Mouse (Mus musculus) hindbrain, embryonic 11.5 days (tissue): Measurements from ENCODE around the gene Hist1h2bj. TPM values are rescaled to one million over a fixed set of nuclear protein-coding genes. Genes with fewer than 3 reads are reported as not detected.
"Not testable (repeated sequence)": the region's sequence is repeated elsewhere in the genome, so short reads cannot be mapped to it uniquely, and the experiment has no call there.

ENCODE experiments used
- ATAC-seq: fragments of 200-750 bp; cut with Nextera tagmentation; 2 replicates; pipeline ENCODE4 v1.8.0; 2017; ENCODE audit warnings: mild to moderate bottlenecking, moderate TSS enrichment, moderate library complexity; ENCODE audit not compliant: low FRiP score
- DNase-seq: peaks from one replicate; pipeline ENCODE4 v3.0.0-alpha.2; 2015; ENCODE audit warnings: low spot score
- H3K27ac ChIP-seq: fragments of 300-500 bp; sonication (generic); 2 replicates; pipeline ENCODE4 v1.5.1; 2014; ENCODE audit warnings: mild to moderate bottlenecking, low read depth, low read length
- H3K27me3 ChIP-seq: fragments of 300-500 bp; sonication (generic); 2 replicates; pipeline ENCODE4 v1.6.1; 2014; ENCODE audit warnings: mild to moderate bottlenecking, low read length, moderate library complexity, mixed read lengths; ENCODE audit not compliant: control insufficient read depth, insufficient read depth
- H3K36me3 ChIP-seq: fragments of 300-500 bp; sonication (generic); 2 replicates; pipeline ENCODE4 v1.6.1; 2014; ENCODE audit warnings: mild to moderate bottlenecking, low read length, moderate library complexity, mixed read lengths; ENCODE audit not compliant: control insufficient read depth, insufficient read depth
- H3K4me1 ChIP-seq: fragments of 300-500 bp; sonication (generic); replicated peaks from 2 replicates; pipeline ENCODE4 v1.6.1; 2014; ENCODE audit warnings: low read length, mixed read lengths; ENCODE audit not compliant: control insufficient read depth, insufficient read depth
- H3K4me2 ChIP-seq: fragments of 300-500 bp; sonication (generic); replicated peaks from 2 replicates; pipeline ENCODE4 v1.6.1; 2014; ENCODE audit warnings: mild to moderate bottlenecking, low read depth, low read length
- H3K4me3 ChIP-seq: fragments of 300-500 bp; sonication (generic); 2 replicates; pipeline ENCODE4 v1.5.1; 2014; ENCODE audit warnings: low read depth, low read length
- H3K9ac ChIP-seq: fragments of 300-500 bp; sonication (generic); 2 replicates; pipeline ENCODE4 v1.6.1; 2014; ENCODE audit warnings: low read depth, low read length
- H3K9me3 ChIP-seq: fragments of 300-500 bp; sonication (generic); 2 replicates; pipeline ENCODE4 v1.6.1; 2016; ENCODE audit warnings: low read length; ENCODE audit not compliant: control insufficient read depth
- WGBS: fragments of 180-500 bp; shearing (Covaris S2); extraction: QIAGEN DNeasy Blood & Tissue Kit; methylation state at CpG from one replicate; pipeline ENCODE4 v1.1.7; 2014; 5-methylcytosine and 5-hydroxymethylcytosine counted together
- polyA plus RNA-seq: library from polyadenylated mRNA; unstranded; fragments of >200 nt; fragmentation: Nextera tagmentation; extraction: Ambion mirVana; gene quantifications from 2 replicates; pipeline ENCODE4 v1.2.1, GENCODE M21; 2014

Hist1h2bj gene
- polyA plus RNA-seq, 1 experiment from 2014 or later: 15.2 TPM

DNA sequence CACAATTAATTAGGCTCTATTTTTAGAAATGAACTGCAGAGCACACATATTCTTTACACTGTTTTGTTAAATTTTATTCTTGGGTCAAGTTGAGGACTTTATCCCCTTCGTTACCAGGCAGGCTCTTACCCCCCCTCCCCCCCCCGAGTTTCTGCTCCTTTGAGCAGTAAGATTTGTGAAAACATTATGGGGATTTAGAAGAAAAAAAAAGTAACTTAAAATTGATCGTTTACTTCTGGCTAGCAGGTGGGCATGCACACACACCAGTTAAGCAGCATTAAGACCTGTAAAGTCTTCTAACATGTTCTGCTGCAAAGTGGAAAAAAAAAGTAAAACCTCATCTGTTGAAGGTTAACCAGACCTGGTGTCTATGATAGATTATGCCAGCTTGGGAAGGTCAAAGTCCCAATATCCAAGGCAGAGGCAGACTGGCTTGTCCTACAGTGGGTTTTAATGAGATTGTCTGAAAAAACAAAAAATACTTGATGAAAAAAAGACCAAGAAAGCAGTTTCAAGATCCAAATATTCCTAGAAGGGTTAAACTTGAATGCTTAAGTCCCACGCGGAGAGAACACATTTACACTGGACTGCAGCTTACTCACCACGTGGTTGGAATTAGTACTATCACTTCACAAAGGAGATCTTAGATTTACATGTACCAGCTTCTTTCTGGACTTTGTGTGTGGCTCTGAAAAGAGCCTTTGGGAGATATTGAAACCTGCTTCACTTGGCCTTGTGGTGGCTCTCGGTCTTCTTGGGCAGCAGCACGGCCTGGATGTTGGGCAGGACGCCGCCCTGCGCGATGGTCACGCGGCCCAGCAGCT is 8.4 kb upstream of the Hist1h2bj start:
- peak overlapping the region; percentile 31 for H3K4me3 ChIP-seq
- peak overlapping the region; percentile 41 for H3K4me2 ChIP-seq
- H3K4me1 ChIP-seq: 0 out of 2 replicates have a peak, but pooled peaks cover 2% of the 10 kb centered on the region
- H3K27ac ChIP-seq: peak overlapping the region; percentile 66
- no peaks in the 10 kb centered on the region for H3K27me3 ChIP-seq
- no peak; the same call in 1 of the 2 replicates for ATAC-seq
- WGBS: 1% methylated on average over 13 of the region's 14 CpGs
- peak; percentile 57 for DNase-seq
- no peaks in the 10 kb centered on the region for H3K9me3 ChIP-seq
- no peaks in the 10 kb centered on the region for H3K36me3 ChIP-seq
- peak overlapping the region; percentile 49 for H3K9ac ChIP-seq

DNA sequence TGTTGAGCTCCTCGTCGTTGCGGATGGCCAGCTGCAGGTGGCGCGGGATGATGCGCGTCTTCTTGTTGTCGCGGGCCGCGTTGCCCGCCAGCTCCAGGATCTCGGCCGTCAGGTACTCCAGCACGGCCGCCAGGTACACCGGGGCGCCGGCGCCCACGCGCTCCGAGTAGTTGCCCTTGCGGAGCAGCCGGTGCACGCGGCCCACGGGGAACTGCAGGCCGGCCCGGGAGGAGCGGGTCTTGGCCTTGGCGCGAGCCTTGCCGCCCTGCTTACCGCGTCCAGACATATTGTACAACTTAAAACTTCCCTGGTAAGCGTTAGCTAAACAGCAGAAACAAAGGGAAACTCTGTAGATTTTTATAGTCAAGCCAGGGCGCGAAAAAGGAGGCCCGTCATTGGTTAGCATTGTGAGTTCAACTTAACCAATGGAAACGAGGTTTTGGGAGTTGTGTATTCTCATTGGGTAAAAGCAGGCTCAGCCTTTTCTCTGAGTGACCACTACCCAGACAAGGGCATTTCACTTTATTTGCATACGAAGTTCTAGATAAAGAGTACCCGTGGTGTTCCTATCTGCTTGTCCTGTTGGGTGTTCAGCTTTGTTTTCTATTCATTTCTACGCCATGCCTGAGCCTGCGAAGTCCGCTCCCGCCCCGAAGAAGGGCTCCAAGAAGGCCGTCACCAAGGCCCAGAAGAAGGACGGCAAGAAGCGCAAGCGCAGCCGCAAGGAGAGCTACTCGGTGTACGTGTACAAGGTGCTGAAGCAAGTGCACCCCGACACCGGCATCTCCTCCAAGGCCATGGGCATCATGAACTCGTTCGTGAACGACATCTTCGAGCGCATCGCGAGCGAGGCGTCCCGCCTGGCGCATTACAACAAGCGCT is 7.5 kb upstream of the Hist1h2bj start, which contains the start of the genes Hist1h2ah and Hist1h2bk:
TSS of gene Hist1h2ah (minus strand) at position 302 of the 882 bp plus-strand sequence.
TSS of gene Hist1h2bk (plus strand) at position 604 of the 882 bp plus-strand sequence.
- Histone ChIP-seq H3K9ac (peak within 1 kb of the TSS; percentile 59), H3K4me3 (peak within 1 kb of the TSS; percentile 38), H3K27ac (peak within 1 kb of the TSS; percentile 88), H3K4me2 (peak within 1 kb of the TSS; percentile 60)
- H3K36me3 ChIP-seq, H3K4me1 ChIP-seq, H3K9me3 ChIP-seq, H3K27me3 ChIP-seq: not testable (repeated sequence)
- ATAC-seq: peak; percentile 99
- 0% methylated on average over 23 of the region's 69 CpGs for WGBS
- peak; percentile 87 for DNase-seq

DNA sequence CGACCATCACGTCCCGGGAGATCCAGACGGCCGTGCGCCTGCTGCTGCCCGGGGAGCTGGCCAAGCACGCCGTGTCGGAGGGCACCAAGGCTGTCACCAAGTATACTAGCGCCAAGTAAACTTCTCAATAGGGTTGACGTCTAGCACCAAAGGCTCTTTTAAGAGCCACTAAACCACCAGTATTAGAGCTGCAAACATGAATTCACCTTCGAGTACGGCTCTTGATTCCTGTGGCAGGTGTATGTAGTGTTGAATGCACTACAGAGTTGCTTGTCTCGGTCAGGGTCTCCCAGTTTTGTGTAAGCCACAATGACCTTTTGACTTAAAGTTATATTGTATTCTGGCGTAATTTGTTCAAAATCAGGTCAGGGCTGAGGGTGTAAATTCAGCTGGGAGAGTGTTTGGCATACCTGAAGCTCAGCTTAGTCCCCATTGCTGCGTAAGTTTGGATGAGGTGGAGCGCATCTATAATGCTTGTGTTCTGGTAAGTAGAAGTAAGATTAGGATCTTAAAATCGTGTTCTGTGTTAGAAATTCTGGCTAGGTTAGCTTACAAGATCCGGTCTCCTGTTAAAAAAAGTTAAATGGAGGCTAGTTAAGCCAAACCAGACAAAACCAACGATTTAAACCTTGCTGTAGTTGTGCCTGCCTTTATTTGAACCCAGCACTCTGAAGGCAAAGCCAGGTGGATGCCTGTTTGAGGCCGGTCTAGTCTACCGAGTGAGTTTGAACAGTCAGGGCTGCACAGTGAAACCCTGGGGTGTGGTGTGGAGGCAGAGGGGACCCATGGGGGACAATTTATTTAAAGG is 6.7 kb upstream of the Hist1h2bj start:
- Histone ChIP-seq H3K36me3 (no peaks in the 10 kb centered on the region), H3K27ac (peak overlapping the region; percentile 88), H3K9ac (peak overlapping the region; percentile 59), H3K4me2 (peak overlapping the region; percentile 60), H3K4me1 (0 out of 2 replicates have a peak, but pooled peaks cover 2% of the 10 kb centered on the region), H3K9me3 (no peaks in the 10 kb centered on the region), H3K4me3 (peak overlapping the region; percentile 38), H3K27me3 (no peaks in the 10 kb centered on the region)
- DNase-seq: peak; percentile 60
- 3% methylated on average over 16 of the region's 23 CpGs for WGBS
- peak; percentile 22; the same call in 1 of the 2 replicates for ATAC-seq

DNA sequence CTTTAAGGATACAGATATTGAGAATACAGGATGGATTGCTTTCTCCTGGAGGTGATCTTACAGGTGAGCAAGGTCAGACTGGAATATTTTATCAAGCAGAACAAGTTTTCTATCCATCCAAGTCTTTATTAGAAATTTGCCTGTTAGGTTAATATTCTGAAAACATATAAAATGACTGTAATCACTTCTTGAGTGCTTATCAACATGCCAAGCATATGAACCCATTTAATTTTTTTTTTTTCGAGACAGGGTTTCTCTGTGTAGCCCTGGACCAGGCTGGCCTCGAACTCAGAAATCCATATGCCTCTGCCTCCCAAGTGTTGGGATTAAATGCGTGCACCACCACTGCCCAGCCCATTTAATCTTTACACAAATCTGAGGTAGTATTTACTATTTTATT is 6.0 kb upstream of the Hist1h2bj start:
- Histone ChIP-seq H3K4me2 (peak overlapping the region; percentile 60), H3K27me3 (no peaks in the 10 kb centered on the region), H3K9me3 (no peaks in the 10 kb centered on the region), H3K4me1 (0 out of 2 replicates have a peak, but pooled peaks cover 2% of the 10 kb centered on the region), H3K4me3 (peak overlapping the region; percentile 38; the same call in 1 of the 2 replicates), H3K27ac (peak overlapping the region; percentile 88), H3K36me3 (no peaks in the 10 kb centered on the region), H3K9ac (peak overlapping the region; percentile 59)
- DNase-seq: no peak
- no peak for ATAC-seq
- 64% methylated on average over 3 of the region's 3 CpGs for WGBS

DNA sequence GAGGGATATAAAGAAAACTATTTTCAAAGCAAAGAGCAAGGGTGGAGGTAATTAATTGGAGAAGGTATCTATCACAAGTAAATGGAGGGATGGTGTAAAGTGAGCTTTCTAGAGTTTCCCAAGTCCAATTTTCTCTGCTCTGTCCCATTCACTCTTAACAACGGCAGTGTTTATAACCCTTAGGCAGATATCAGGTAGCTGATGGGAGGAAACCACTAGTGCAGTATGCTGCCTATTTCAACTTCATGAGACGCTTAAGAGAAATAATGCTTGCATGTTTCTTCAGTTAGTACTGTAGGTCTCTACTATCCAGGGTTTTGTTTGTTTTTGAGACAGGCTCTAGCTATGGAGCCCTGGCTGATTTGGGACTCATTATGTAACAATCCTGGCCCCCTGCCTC is 5.6 kb upstream of the Hist1h2bj start:
- ATAC-seq (no peak), DNase-seq (no peak)
- Histone ChIP-seq H3K9ac (no peak overlapping the region), H3K27me3 (no peaks in the 10 kb centered on the region), H3K27ac (no peak overlapping the region), H3K4me1 (0 out of 2 replicates have a peak, but pooled peaks cover 2% of the 10 kb centered on the region), H3K36me3 (no peaks in the 10 kb centered on the region), H3K4me3 (no peak overlapping the region), H3K9me3 (no peaks in the 10 kb centered on the region), H3K4me2 (no peak overlapping the region)
- WGBS: 82% methylated on average over 2 of the region's 2 CpGs

DNA sequence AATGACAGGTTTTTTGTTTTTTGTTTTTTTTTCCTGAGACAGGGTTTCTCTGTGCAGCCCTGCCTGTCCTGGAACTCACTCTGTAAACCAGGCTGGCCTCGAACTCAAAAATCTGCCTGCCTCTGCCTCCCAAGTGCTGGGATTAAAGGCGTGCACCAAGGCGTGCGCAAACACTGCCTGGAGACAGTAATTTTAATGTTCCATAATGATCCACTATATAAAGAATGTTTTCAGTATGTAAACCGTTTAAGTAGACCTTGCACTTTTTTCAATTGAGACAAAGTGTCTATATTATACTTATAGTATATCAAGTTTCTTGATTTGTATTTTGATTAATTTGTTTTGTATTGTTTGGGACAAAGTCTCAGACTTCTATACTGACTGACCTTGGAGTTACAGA is 3.6 kb upstream of the Hist1h2bj start:
- H3K4me2 ChIP-seq: no peak overlapping the region
- peak overlapping the region; percentile 91; the same call in 1 of the 2 replicates for H3K27ac ChIP-seq
- WGBS: 67% methylated on average over 5 of the region's 5 CpGs
- H3K9me3 ChIP-seq: no peaks in the 10 kb centered on the region
- 0 out of 2 replicates have a peak, but pooled peaks cover 2% of the 10 kb centered on the region for H3K4me1 ChIP-seq
- no peak overlapping the region for H3K4me3 ChIP-seq
- H3K27me3 ChIP-seq: no peaks in the 10 kb centered on the region
- H3K9ac ChIP-seq: no peak overlapping the region
- H3K36me3 ChIP-seq: no peaks in the 10 kb centered on the region
- DNase-seq: no peak
- no peak for ATAC-seq

DNA sequence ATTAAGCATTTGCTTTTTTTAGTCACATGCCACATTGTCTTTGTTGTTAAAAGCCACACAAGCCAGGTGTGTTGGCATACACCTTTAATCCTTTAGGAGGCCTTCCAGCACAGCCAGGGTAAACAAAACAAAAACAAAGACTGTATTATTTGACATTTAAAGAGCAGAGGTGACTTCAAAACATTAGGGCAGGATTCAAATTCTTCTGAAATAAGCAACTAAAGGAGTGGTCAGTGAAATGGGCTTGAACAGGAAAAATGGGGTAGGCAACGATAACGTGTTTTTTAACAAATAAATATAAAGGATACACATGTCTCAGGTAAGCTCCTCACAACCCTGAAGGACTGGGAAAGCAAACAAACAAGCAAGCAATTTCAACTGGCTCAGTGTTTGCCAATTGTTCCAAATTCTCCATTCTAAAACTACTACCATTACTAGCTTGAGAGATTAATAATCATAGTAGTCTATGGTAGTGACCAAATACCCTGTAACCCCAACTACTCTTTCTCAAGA is 3.0 kb upstream of the Hist1h2bj start:
- H3K4me1 ChIP-seq: 0 out of 2 replicates have a peak, but pooled peaks cover 2% of the 10 kb centered on the region
- H3K9ac ChIP-seq: peak overlapping the region; percentile 59; the same call in 1 of the 2 replicates
- DNase-seq: no peak
- H3K27ac ChIP-seq: peak overlapping the region; percentile 91
- no peaks in the 10 kb centered on the region for H3K36me3 ChIP-seq
- ATAC-seq: no peak
- peak overlapping the region; percentile 51 for H3K4me2 ChIP-seq
- no peaks in the 10 kb centered on the region for H3K27me3 ChIP-seq
- H3K9me3 ChIP-seq: no peaks in the 10 kb centered on the region
- H3K4me3 ChIP-seq: peak overlapping the region; percentile 37
- WGBS: 8% methylated on average over 2 of the region's 2 CpGs
